Mouse (Mus musculus): Measurements from ENCODE around the gene Sptlc2. TPM values are rescaled to one million over a fixed set of nuclear protein-coding genes. Genes with fewer than 3 reads are reported as not detected.

Gene Sptlc2
- total RNA-seq (2021) = 10 to 100 TPM; 26.0 to 33.8 TPM
- long read RNA-seq, experiment 1, full-length matches to known transcripts = 9 of 11 reads
- long read RNA-seq, experiment 1, partial matches to known transcripts = 1 of 11 reads
- long read RNA-seq, experiment 1, other reads (novel, unspliced or antisense) = 1 of 11 reads
- long read RNA-seq, experiment 2, full-length matches to known transcripts = 17 of 24 reads
- long read RNA-seq, experiment 2, partial matches to known transcripts = 1 of 24 reads
- long read RNA-seq, experiment 2, other reads (novel, unspliced or antisense) = 6 of 24 reads

DNA sequence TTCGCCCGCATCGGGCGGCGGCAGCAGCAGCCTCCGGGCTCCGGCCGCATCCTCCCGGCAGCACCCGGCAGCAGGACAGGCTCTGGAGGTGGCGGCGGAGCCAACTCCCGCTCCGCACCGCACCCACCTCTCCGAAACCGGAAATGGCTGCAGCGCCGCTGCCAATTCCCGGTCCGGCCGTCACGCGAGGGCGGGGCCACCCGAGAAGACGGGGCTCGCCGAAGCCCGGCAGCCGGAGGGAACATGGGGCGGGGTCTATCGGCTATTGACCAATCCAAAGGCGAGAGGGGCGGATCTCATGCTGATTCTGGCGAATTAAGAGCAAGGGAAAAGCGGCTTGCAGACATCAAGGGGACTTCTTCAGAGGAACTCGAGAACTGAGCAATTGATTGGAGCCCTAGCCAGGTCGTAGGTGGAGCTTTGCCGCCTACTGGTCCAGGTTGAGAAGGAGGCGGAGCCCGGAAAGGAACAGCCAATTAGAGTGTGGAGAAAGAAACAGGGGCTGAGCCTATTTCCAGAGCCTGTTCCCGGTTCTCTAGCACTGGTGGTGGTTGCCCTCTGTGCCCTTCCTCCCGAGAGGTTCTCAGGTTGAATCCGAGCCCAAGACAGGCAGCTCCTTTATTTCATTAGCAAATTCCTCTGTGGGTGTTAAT lies at the start of gene Sptlc2:
Gene Sptlc2 (minus strand): TSS at position 234 of the 653 bp plus-strand sequence.
- H3K4me3 ChIP-seq = peak within 1 kb of the TSS; percentile 99
- peak within 1 kb of the TSS; percentile 91 for H3K27ac ChIP-seq
- peak; percentile 63 for TF ChIP-seq CTCF (conservative IDR thresholded peaks at IDR 0.05)
- peak; percentile 99 to 100 for DNase-seq (ENCODE audit: low spot score in 2 of 2)

DNA sequence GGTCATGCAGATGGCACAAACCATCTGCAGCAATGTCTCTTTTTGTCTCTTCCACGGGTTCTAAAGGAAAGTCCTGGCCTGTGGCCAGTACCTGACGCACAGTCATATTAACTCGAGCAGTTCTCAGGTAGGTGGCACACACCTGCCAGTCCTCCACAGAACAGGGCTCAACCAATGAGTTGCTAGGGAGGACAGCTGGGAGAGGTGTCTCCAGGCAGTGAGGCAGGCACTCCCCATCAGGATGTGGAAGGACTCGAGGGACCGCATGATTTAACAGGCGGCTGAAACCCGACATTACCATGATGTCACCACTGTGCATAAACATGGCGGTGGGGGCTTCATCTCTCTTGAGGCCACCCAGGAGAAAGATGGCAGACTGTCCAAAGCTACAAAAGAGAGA lies 40.7 kb upstream of the Sptlc2 start:
- TF ChIP-seq CTCF (conservative IDR thresholded peaks at IDR 0.05) = no peak
- no peak overlapping the region for H3K4me3 ChIP-seq
- no peak for DNase-seq (ENCODE audit: low spot score in 2 of 2)
- H3K27ac ChIP-seq = no peak overlapping the region

DNA sequence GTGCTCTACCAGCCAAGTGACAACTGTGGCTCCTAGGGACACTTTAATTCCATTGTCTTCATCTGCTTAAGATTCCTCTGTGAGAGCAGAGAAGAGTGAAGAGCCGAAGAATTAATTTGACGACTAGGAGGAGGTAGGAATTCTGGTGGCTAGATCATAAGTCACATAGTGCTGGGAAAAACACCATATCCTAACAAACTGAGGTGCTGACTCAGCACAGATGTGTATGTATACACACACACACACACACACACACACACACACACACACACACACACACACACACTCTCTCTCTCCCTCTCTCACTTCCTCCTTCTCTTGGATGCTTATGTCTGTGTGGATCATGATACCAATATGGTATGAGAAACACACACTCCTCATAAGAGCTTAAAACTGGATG lies 40.1 kb upstream of the Sptlc2 start:
- DNase-seq (ENCODE audit: low spot score in 2 of 2) = no peak
- Histone ChIP-seq H3K4me3 (no peak overlapping the region), H3K27ac (no peak overlapping the region)
- no peak for TF ChIP-seq CTCF (conservative IDR thresholded peaks at IDR 0.05)

DNA sequence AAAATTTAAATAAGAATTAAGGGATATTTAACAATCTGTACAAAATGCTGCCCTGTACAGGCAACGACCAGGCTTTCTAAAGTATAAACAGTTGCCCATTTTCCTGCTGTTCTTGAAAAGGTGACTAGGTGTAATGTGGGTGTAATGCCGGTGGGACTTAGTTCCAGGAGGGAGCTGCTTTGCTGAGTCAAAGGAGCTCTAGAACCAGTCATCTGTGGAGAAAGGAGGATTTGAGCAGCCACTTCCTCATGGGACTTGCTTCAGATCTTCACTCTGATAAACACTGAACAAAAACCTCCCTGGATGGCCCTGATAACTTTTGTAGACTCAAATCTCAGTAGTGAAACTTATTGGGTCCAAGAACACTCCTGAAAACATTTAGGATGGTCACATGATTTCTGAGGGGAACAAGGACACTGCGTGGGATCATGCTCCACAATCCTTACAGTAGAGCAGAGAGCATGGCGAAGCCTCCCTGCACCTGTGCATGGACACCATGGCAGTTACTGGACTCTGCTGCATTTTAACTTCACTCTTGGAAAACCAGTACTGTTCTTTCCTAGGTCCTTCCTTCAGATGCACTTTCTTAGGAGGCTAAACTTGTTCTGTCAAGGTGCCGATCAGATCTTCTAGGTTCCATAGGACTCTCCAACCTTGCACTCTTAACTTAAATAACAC lies 38.3 kb upstream of the Sptlc2 start:
- Histone ChIP-seq H3K27ac (no peak overlapping the region), H3K4me3 (no peak overlapping the region)
- TF ChIP-seq CTCF (conservative IDR thresholded peaks at IDR 0.05) = no peak
- DNase-seq (ENCODE audit: low spot score in 2 of 2) = no peak

DNA sequence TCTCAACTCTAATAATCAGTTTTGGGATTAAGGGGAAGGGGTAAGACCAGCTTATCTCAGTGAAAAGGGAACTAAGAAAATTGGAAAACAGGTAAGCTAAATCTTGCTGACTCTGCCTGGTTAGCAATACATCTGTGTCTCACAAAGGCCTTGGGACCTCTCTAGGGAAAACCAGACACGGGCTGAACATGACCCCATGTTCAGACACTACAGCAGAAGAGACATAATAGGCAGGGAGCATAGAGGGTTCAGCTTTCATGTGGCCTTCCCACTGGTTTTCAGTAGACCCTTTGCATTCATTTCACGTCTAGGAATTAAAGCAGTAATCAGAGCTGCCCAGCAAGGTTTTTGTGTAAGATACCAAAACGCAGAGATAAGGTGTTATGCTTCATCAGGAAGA lies 36.4 kb upstream of the Sptlc2 start:
- no peak for TF ChIP-seq CTCF (conservative IDR thresholded peaks at IDR 0.05)
- DNase-seq (ENCODE audit: low spot score in 2 of 2) = no peak
- Histone ChIP-seq H3K4me3 (no peak overlapping the region), H3K27ac (no peak overlapping the region)

DNA sequence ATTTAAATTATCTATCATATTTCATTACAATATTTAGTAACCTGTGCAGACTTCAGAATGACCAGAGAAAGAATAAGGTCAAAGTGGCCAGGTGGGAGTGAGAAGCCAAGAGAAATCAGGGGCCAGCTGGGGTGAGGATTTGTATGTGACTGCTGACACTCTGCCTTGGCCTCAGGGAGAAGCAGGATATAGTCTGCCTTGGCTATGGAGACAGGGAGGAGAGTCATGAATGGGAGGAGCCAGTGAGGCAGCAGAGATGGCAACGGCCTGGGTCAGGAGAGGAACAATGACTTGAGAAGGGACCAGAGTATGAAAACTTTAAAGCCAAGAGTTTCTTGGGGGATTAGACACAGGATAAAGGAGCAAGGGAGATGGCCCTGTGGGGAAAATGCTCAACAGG lies 35.5 kb upstream of the Sptlc2 start:
- no peak for TF ChIP-seq CTCF (conservative IDR thresholded peaks at IDR 0.05)
- DNase-seq (ENCODE audit: low spot score in 2 of 2) = no peak
- no peak overlapping the region for H3K4me3 ChIP-seq
- no peak overlapping the region for H3K27ac ChIP-seq

DNA sequence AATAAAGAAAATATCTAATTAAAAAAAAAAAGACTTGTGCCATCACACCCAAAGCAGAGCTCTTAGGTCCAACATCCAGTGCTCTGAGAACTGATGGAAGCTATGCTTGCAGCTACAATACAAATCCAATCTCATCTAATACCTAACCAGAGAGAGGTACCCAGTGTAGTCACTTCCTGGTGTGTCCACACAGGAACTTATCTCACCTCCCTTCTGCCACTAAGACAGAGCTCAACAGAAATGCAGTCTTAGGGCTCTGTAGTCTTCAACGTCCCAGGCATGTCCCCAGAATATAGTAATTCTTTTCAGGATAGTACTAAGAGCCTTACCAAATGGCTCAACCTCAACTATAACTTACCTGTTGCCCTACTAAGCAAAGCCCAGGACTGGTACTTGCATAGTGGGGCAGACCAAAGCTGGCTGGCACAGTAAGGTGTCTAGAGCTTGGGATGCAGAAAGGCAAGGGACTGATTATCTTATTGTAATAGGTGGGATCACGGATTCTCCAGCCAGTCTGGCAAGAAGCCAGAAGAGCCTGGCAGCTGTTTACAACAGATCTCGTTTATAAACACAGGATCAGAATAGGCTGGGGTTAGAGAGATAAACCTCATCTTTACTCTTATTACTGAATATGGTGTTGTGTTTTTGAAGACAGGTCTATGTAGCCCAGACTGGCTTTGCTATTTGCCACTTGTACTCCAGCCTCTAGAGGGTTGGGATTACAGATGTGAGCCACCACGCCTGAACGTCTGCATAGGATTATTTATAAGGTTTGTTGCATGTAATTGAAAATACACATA lies 33.8 kb upstream of the Sptlc2 start:
- Histone ChIP-seq H3K4me3 (no peak overlapping the region), H3K27ac (no peak overlapping the region)
- no peak for TF ChIP-seq CTCF (conservative IDR thresholded peaks at IDR 0.05)
- no peak for DNase-seq (ENCODE audit: low spot score in 2 of 2)

DNA sequence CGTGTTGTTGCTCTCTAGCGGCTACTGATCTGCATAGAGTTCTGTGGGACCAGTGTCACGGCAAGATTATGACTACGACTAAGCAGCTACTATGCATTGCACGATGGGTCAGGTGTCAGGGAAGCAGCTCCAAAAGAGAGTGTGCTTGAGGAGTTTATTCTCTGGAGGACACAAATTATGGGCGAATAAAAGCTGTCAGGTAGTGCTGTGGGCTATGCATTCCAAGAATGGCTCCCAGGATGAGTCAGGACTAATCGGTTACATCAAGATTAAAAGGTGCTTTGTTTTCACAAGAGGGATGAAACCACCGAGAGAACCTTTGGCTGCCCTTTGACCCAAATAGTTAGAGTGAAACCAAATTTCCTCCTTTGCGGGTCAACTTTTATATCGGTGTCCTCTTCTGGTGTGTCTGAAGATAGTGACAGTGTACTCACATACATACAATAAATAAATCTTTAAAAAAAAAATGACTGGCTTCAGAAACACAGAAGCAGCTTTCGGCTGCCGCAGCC lies 31.9 kb upstream of the Sptlc2 start:
- no peak for TF ChIP-seq CTCF (conservative IDR thresholded peaks at IDR 0.05)
- H3K27ac ChIP-seq = no peak overlapping the region

DNA sequence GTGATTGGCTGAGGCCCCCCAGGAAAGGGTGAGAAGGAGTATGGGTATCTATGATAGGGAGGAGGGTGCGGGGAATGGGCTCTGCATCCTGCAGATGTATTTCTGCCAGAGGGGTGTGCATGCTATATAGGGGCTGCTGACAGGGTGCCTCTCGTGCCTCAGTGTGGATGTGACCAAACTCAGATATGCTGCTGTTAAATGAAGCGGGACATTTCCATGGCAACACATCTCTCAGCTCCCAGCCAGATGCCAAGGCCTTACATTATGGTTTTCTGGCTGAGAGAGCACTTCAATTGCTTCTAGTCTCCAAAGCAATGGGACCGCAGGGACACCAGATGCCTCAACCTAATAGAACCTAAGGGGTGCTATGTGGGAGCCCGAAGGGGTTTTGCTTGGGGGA lies 30.8 kb upstream of the Sptlc2 start:
- TF ChIP-seq CTCF (conservative IDR thresholded peaks at IDR 0.05) = no peak
- no peak overlapping the region for H3K4me3 ChIP-seq
- DNase-seq (ENCODE audit: low spot score in 2 of 2) = no peak
- H3K27ac ChIP-seq = no peak overlapping the region

More for the DNA sequence above, 31.9 kb upstream of the Sptlc2 start:
- no peak overlapping the region for H3K4me3 ChIP-seq
- no peak for DNase-seq (ENCODE audit: low spot score in 2 of 2)

DNA sequence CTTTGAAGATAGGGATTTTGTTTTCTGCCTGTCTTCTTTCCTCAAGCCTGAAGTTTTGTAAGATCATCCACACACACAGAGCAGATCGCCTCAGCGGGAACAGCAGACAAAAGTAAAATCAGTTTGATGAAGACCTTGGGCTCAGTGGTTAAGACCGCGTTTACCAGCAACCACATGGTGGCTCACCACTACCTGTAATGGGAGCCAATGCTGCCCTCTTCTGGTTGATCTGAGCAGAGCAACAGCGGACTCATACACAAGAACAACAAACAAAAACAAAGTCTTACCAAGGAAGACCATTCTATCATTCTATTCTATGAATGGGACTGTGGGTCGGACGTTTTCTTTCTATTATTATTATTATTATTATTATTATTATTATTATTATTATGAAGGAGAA lies 28.5 kb upstream of the Sptlc2 start:
- no peak overlapping the region for H3K4me3 ChIP-seq
- peak; percentile 14 to 30 for DNase-seq (ENCODE audit: low spot score in 2 of 2)
- TF ChIP-seq CTCF (conservative IDR thresholded peaks at IDR 0.05) = peak; percentile 83
- H3K27ac ChIP-seq = no peak overlapping the region

DNA sequence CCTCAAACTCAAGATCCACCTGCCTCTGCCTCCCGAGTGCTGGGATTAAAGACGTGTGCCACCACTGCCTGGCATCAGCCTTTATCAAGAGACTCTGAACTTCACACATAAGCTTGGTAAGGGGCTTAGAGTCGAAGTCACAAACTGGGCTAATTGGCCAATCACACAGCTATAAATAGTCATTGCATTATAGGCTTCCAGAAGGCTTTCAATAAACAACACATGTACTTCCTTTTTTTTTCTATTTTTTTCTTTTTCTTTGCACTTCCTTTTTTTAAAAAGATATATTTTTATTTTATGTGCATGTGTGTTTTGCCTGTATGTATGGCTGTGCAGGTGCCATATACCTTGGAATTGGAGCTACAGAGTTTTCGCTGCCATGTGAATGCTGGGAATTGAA lies 27.2 kb upstream of the Sptlc2 start:
- H3K27ac ChIP-seq = no peak overlapping the region
- no peak overlapping the region for H3K4me3 ChIP-seq
- no peak for DNase-seq (ENCODE audit: low spot score in 2 of 2)
- no peak for TF ChIP-seq CTCF (conservative IDR thresholded peaks at IDR 0.05)

DNA sequence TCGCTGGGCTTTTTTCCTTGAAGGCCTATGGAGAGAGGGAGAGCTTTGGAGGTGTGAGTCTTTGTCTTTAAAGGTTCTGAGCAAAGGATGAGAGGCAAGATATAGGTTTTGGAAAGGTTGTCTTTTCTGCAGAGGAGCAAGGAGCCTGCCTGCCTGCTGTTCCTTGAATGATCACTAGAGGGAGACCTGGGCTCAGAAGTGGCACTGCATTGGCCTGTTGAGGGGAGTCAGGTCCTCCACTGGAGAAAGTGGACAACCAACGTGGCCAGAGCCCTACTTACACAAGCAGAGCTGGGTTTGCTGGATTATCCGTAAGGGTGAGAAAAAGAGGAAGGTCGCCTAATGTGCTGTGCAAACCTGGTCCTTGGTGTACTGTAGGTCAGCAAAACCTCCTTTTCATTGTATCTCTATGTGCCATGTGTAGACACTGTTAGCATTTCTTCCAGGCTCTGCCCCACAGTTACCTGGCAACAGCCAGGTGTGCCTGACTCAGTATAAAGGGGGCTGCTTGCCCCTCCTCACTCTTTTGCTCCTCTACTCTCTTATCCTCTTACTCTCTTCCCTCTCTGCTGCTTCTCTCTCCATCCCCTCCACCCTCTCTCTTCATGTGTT lies 25.1 kb upstream of the Sptlc2 start:
- TF ChIP-seq CTCF (conservative IDR thresholded peaks at IDR 0.05) = peak; percentile 97

More for the DNA sequence above, 25.1 kb upstream of the Sptlc2 start:
- Histone ChIP-seq H3K4me3 (no peak overlapping the region), H3K27ac (no peak overlapping the region)
- DNase-seq (ENCODE audit: low spot score in 2 of 2) = peak; percentile 34 to 81
